Mouse (Mus musculus) small intestine, adult 2 months (tissue): ENCODE measurements around the gene Cyp2t4. TPM values are rescaled to one million over a fixed set of nuclear protein-coding genes. Genes with fewer than 3 reads are reported as not detected.

Experiments used
- H3K27ac ChIP-seq: fragments of 200-500 bp; 2 replicates; pipeline ENCODE4 v1.5.1; 2012; ENCODE audit warnings: low read depth, low read length, control low read depth, inconsistent platforms; ENCODE audit not compliant: insufficient read depth
- H3K27me3 ChIP-seq: fragments of 200-500 bp; 2 replicates; pipeline ENCODE4 v1.6.1; 2012; ENCODE audit warnings: mild to moderate bottlenecking, moderate library complexity, low read length, inconsistent platforms; ENCODE audit not compliant: control insufficient read depth, insufficient read depth
- H3K36me3 ChIP-seq: fragments of 200-500 bp; 2 replicates; pipeline ENCODE4 v1.6.1; 2012; ENCODE audit warnings: mild to moderate bottlenecking, low read length, control low read depth, inconsistent platforms; ENCODE audit not compliant: control insufficient read depth, insufficient read depth
- H3K4me1 ChIP-seq: fragments of 200-500 bp; 2 replicates; pipeline ENCODE4 v1.6.1; 2012; ENCODE audit warnings: low read length, inconsistent platforms, mixed read lengths; ENCODE audit not compliant: control insufficient read depth, insufficient read depth, insufficient read length
- H3K4me3 ChIP-seq: fragments of 200-500 bp; 2 replicates; pipeline ENCODE4 v1.5.1; 2012; ENCODE audit warnings: low read depth, mild to moderate bottlenecking, control low read depth, inconsistent platforms, low read length, moderate library complexity
- CTCF ChIP-seq: fragments of 200-500 bp; IDR thresholded peaks from 2 replicates; pipeline ENCODE4 v1.5.1; 2012; ENCODE audit warnings: low read depth, mild to moderate bottlenecking, control low read depth, inconsistent platforms, low read length, moderate library complexity, mixed read lengths; ENCODE audit not compliant: insufficient replicate concordance, insufficient read length; ENCODE audit errors: extremely low read depth
- POLR2A ChIP-seq: fragments of 200-500 bp; IDR thresholded peaks from 2 replicates; pipeline ENCODE4 v1.6.1; 2012; ENCODE audit warnings: low read depth, mild to moderate bottlenecking, control low read depth, inconsistent platforms, low read length, moderate library complexity
- WGBS: fragments of 180-500 bp; shearing (Covaris S2); methylation state at CpG from one replicate; pipeline ENCODE4 v1.1.7; 2018; 5-methylcytosine and 5-hydroxymethylcytosine counted together
- polyA plus RNA-seq: library from polyadenylated mRNA; depleted of rRNA; stranded (reverse); fragments of >200 nt; gene quantifications from 2 replicates; pipeline ENCODE4 v1.2.3, GENCODE M21; 2012; rRNA removed

Cyp2t4 gene
- not detected in 2 replicates for polyA plus RNA-seq

GRCm38 (mm10) chr7:27153205-27153764 is at the start of gene Cyp2t4:
Cyp2t4 (plus strand) TSS chr7:27153714.
- TF ChIP-seq POLR2A (no peak), CTCF (no peak)
- Histone ChIP-seq H3K4me3 (no peak within 1 kb of the TSS), H3K27me3 (no peaks in the 10 kb centered on the region), H3K27ac (no peak within 1 kb of the TSS), H3K36me3 (peaks cover 11% of the 10 kb centered on the region), H3K4me1 (peaks cover 3% of the 10 kb centered on the region; the same call in 1 of the 2 replicates)
- WGBS, result 13% methylated on average over 10 of the region's 10 CpGs

DNA sequence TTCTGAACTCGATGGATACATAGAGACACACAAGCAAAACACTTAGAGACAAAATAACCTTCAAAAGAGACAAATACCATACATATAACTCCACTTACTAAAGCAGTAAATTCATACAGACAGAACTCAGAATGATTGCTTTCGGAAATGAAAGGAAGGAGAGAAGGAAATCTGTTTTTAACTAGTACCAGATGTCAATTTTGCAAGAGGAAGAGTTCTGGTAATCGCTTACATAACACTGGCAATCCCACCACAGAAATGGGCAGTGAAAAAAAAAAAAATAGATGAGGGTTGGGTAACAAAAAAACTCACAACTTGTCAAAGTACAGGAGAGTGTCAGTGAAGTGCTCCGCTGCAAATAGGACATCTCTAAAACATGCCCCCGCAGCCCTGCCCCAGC is 48.6 kb upstream of the Cyp2t4 start:
- no peaks in the 10 kb centered on the region for H3K36me3 ChIP-seq
- H3K4me3 ChIP-seq, result no peak overlapping the region
- no peaks in the 10 kb centered on the region for H3K27me3 ChIP-seq
- H3K27ac ChIP-seq, result no peak overlapping the region
- no peak for TF ChIP-seq POLR2A
- TF ChIP-seq CTCF, result no peak
- 69% methylated on average over 5 of the region's 5 CpGs for WGBS
- no peaks in the 10 kb centered on the region for H3K4me1 ChIP-seq

DNA sequence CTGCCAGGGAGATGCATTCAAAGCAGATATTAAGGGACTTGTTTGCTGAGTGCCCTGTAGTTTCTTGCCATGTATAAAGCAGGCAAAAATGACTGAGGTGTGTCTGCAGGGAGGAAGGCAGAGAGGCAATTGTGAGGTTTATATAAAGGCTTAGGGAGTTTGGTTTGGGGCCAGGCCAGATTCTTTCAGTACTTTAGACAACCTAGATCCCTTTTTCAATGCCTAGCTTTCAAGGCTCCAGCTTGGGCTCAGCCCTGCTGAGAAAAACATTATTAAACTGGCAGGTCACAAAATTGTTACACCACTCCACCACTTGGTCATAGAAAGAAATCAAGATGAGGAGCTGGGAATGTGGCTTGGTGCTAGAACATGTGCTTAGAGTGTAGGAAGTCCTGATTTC is 43.2 kb upstream of the Cyp2t4 start:
- Histone ChIP-seq H3K27ac (no peak overlapping the region), H3K27me3 (no peaks in the 10 kb centered on the region), H3K4me1 (no peaks in the 10 kb centered on the region), H3K36me3 (no peaks in the 10 kb centered on the region), H3K4me3 (no peak overlapping the region)
- TF ChIP-seq CTCF, result no peak
- no peak for TF ChIP-seq POLR2A

DNA sequence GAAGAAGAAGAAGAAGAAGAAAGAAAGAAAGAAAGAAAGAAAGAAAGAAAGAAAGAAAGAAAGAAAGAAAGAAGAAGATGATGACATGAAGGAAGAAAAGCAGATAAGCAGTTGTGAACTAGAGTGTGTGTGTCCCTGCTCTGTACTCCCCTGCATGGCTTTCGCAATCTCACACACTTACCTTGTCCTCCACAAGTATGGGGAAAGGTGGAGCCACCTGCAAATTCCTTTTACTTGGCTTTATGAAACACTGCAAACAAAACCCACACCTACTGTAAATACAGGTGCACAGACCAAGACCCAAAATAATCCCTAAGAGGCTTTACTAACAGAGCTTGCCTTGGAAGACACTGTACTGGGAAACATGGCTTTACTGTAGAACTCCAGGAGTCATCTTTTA is 42.5 kb upstream of the Cyp2t4 start:
- Histone ChIP-seq H3K36me3 (no peaks in the 10 kb centered on the region), H3K27ac (no peak overlapping the region), H3K4me3 (no peak overlapping the region), H3K4me1 (no peaks in the 10 kb centered on the region), H3K27me3 (no peaks in the 10 kb centered on the region)
- WGBS, result 80% methylated on average over 1 of the region's 1 CpGs
- TF ChIP-seq CTCF (no peak), POLR2A (no peak)

DNA sequence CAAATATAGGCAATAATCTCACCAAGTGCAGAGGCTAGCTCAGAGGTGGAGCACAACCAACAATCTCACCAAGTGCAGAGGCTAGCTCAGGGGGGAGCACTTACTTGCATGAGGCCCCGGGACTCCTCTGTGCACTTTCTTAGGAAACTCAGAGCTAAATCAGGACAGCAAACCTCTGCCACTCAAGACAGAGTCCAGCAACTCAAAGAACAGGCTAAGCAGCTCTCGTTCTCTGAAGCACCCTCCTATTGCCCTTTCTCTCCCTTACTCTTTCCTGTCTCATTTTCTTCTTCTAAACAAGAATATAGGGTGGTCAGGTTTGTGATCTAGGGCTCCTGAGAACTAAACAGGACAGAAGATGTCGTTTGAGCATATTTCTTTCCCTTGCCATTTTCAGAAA is 41.5 kb upstream of the Cyp2t4 start:
- H3K27me3 ChIP-seq, result no peaks in the 10 kb centered on the region
- TF ChIP-seq CTCF (no peak), POLR2A (no peak)
- whole genome bisulfite sequencing, result 63% methylated on average over 3 of the region's 3 CpGs
- H3K27ac ChIP-seq, result no peak overlapping the region
- no peaks in the 10 kb centered on the region for H3K4me1 ChIP-seq
- no peaks in the 10 kb centered on the region for H3K36me3 ChIP-seq
- H3K4me3 ChIP-seq, result no peak overlapping the region

DNA sequence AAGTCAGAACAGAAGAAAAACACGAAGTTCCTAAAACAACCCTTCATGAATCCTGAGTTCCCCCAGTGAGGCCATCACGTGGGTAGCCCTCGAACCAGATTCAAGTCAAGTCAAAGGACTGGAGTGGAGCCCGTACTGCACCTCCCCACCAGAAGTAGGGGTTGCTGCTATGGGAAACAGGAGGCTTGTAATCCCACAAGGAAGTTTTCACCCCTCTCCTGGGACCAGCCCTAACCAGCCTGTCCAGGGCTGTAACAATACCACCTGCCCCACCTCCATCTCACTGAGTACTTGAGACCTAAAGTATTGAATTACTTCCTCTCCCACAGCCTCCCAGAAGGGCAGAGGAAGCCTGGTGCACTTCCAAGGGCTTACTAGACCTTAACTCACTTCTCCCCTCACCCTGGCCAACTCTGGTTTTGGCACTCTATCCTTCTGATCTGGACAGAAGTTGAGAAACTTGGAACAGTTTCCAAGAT is 35.4 kb upstream of the Cyp2t4 start:
- Histone ChIP-seq H3K27ac (no peak overlapping the region), H3K36me3 (no peaks in the 10 kb centered on the region)
- 68% methylated on average over 4 of the region's 4 CpGs for WGBS

GRCm38 (mm10) chr7:27119676-27120075 is 33.8 kb upstream of the Cyp2t4 start, which contains the start of gene Cyp2f2:
Cyp2f2 (plus strand) TSS chr7:27119909.
- Histone ChIP-seq H3K27me3 (no peaks in the 10 kb centered on the region), H3K27ac (no peak within 1 kb of the TSS), H3K4me3 (no peak within 1 kb of the TSS), H3K4me1 (no peaks in the 10 kb centered on the region; the same call in 1 of the 2 replicates), H3K36me3 (no peaks in the 10 kb centered on the region)
- TF ChIP-seq CTCF, result no peak
- TF ChIP-seq POLR2A, result no peak

More for the DNA sequence above, 35.4 kb upstream of the Cyp2t4 start:
- no peaks in the 10 kb centered on the region; the same call in 1 of the 2 replicates for H3K4me1 ChIP-seq
- no peaks in the 10 kb centered on the region for H3K27me3 ChIP-seq
- TF ChIP-seq CTCF (no peak), POLR2A (no peak)
- H3K4me3 ChIP-seq, result no peak overlapping the region

- Histone ChIP-seq H3K36me3 (no peaks in the 10 kb centered on the region), H3K27me3 (no peaks in the 10 kb centered on the region), H3K4me1 (no peaks in the 10 kb centered on the region; the same call in 1 of the 2 replicates), H3K27ac (no peak overlapping the region), H3K4me3 (no peak overlapping the region)
- WGBS, result 58% methylated on average over 5 of the region's 5 CpGs
- TF ChIP-seq CTCF (no peak), POLR2A (no peak)
Observed at GRCm38 (mm10) chr7:27124305-27124832, 29.1 kb upstream of the Cyp2t4 start.
